Mouse (Mus musculus) hindbrain, embryonic 15.5 days (tissue): ENCODE results near the gene Mgrn1. TPM values are rescaled to one million over a fixed set of nuclear protein-coding genes. Genes with fewer than 3 reads are reported as not detected.
A peak's percentile ranks its signal among the peaks of the same experiment; 100 is the strongest.

Experiments used
- ATAC-seq: fragments of 200-750 bp; cut with Nextera tagmentation; 2 replicates; pipeline ENCODE4 v1.8.0; 2017; ENCODE audit warnings: low read depth, moderate number of reproducible peaks, moderate TSS enrichment; ENCODE audit not compliant: low FRiP score
- H3K27ac ChIP-seq: fragments of 300-500 bp; sonication (generic); replicated peaks from 2 replicates; pipeline ENCODE4 v1.5.1; 2015; ENCODE audit warnings: mild to moderate bottlenecking, inconsistent platforms
- H3K27me3 ChIP-seq: fragments of 300-500 bp; sonication (generic); 2 replicates; pipeline ENCODE4 v1.6.1; 2015; ENCODE audit warnings: control low read depth, inconsistent platforms
- H3K36me3 ChIP-seq: fragments of 300-500 bp; sonication (generic); 2 replicates; pipeline ENCODE4 v1.6.1; 2015; ENCODE audit warnings: control low read depth, inconsistent platforms
- H3K4me1 ChIP-seq: fragments of 300-500 bp; sonication (generic); replicated peaks from 2 replicates; pipeline ENCODE4 v1.6.1; 2015; ENCODE audit warnings: control low read depth, inconsistent platforms
- H3K4me2 ChIP-seq: fragments of 300-500 bp; sonication (generic); 2 replicates; pipeline ENCODE4 v1.6.1; 2015; ENCODE audit warnings: moderate library complexity, mild to moderate bottlenecking, inconsistent platforms
- H3K4me3 ChIP-seq: fragments of 300-500 bp; sonication (generic); 2 replicates; pipeline ENCODE4 v1.5.1; 2015; ENCODE audit warnings: mild to moderate bottlenecking, inconsistent platforms
- H3K9ac ChIP-seq: fragments of 300-500 bp; sonication (generic); 2 replicates; pipeline ENCODE4 v1.6.1; 2015; ENCODE audit warnings: inconsistent platforms
- H3K9me3 ChIP-seq: fragments of 300-500 bp; sonication (generic); 2 replicates; pipeline ENCODE4 v1.6.1; 2016; ENCODE audit warnings: control low read depth, inconsistent platforms
- WGBS: fragments of 180-500 bp; shearing (Covaris S2); methylation state at CpG from one replicate; pipeline ENCODE4 v1.1.7; 2015; 5-methylcytosine and 5-hydroxymethylcytosine counted together
- polyA plus RNA-seq: library from polyadenylated mRNA; unstranded; fragments of >200 nt; fragmentation: Nextera tagmentation; extraction: Ambion mirVana; gene quantifications from 2 replicates; pipeline ENCODE4 v1.2.1, GENCODE M21; 2015

Mgrn1 gene
- polyA plus RNA-seq, 1 experiment from 2014 or later = 126 TPM

GRCm38 (mm10) chr16:4957446-4957845 is 71.4 kb downstream of the Mgrn1 start:
- ATAC-seq = no peak
- no peak overlapping the region for H3K27ac ChIP-seq
- H3K4me1 ChIP-seq = peaks cover 7% of the 10 kb centered on the region
- no peaks in the 10 kb centered on the region for H3K27me3 ChIP-seq
- no peak overlapping the region for H3K4me3 ChIP-seq
- 93% methylated on average over 3 of the region's 3 CpGs for WGBS
- no peak overlapping the region for H3K4me2 ChIP-seq
- no peak overlapping the region for H3K9ac ChIP-seq
- no peaks in the 10 kb centered on the region for H3K9me3 ChIP-seq
- peaks cover 56% of the 10 kb centered on the region for H3K36me3 ChIP-seq

- no peak for ATAC-seq
- no peak overlapping the region for H3K27ac ChIP-seq
- H3K4me2 ChIP-seq = no peak overlapping the region
- H3K9me3 ChIP-seq = no peaks in the 10 kb centered on the region
- WGBS = 91% methylated on average over 8 of the region's 8 CpGs
- H3K27me3 ChIP-seq = no peaks in the 10 kb centered on the region
- peaks cover 30% of the 10 kb centered on the region for H3K36me3 ChIP-seq
- no peak overlapping the region for H3K4me3 ChIP-seq
- H3K4me1 ChIP-seq = peaks cover 21% of the 10 kb centered on the region
- no peak overlapping the region for H3K9ac ChIP-seq
Observed at GRCm38 (mm10) chr16:4960260-4960659, 74.2 kb downstream of the Mgrn1 start.

GRCm38 (mm10) chr16:4963346-4963745 is 77.3 kb downstream of the Mgrn1 start:
- ATAC-seq = no peak
- Histone ChIP-seq H3K4me1 (peaks cover 27% of the 10 kb centered on the region), H3K9me3 (no peaks in the 10 kb centered on the region), H3K27ac (no peak overlapping the region), H3K9ac (peak overlapping the region; percentile 77), H3K4me2 (peak overlapping the region; percentile 93), H3K4me3 (peak overlapping the region; percentile 67), H3K27me3 (no peaks in the 10 kb centered on the region), H3K36me3 (peaks cover 10% of the 10 kb centered on the region; the same call in 1 of the 2 replicates)
- 52% methylated on average over 9 of the region's 9 CpGs for WGBS

GRCm38 (mm10) chr16:4963797-4964709 is 78.0 kb downstream of the Mgrn1 start, which contains the start of gene Anks3:
Gene Anks3, minus strand, starts transcription at chr16:4964205.
- under 1% methylated on average over 73 of the region's 76 CpGs for WGBS
- H3K27me3 ChIP-seq = no peaks in the 10 kb centered on the region
- peak within 1 kb of the TSS; percentile 90 for H3K27ac ChIP-seq
- peak within 1 kb of the TSS; percentile 77 for H3K9ac ChIP-seq
- ATAC-seq = peak; percentile 99
- peak within 1 kb of the TSS; percentile 67 for H3K4me3 ChIP-seq
- H3K4me1 ChIP-seq = peaks cover 27% of the 10 kb centered on the region
- H3K4me2 ChIP-seq = peak within 1 kb of the TSS; percentile 93
- no peaks in the 10 kb centered on the region for H3K9me3 ChIP-seq
- H3K36me3 ChIP-seq = peaks cover 13% of the 10 kb centered on the region; the same call in 1 of the 2 replicates

- Histone ChIP-seq H3K4me1 (peaks cover 27% of the 10 kb centered on the region), H3K9ac (peak overlapping the region; percentile 77), H3K27me3 (no peaks in the 10 kb centered on the region), H3K9me3 (no peaks in the 10 kb centered on the region), H3K36me3 (peaks cover 6% of the 10 kb centered on the region; the same call in 1 of the 2 replicates), H3K27ac (peak overlapping the region; percentile 90), H3K4me2 (peak overlapping the region; percentile 93), H3K4me3 (peak overlapping the region; percentile 67)
- WGBS = 22% methylated on average over 13 of the region's 13 CpGs
- no peak; the same call in 1 of the 2 replicates for ATAC-seq
Observed at GRCm38 (mm10) chr16:4964731-4965391, 78.8 kb downstream of the Mgrn1 start.

GRCm38 (mm10) chr16:4965392-4966129 is 79.5 kb downstream of the Mgrn1 start:
- ATAC-seq = no peak
- Histone ChIP-seq H3K4me2 (peak overlapping the region; percentile 93; the same call in 1 of the 2 replicates), H3K9me3 (no peaks in the 10 kb centered on the region), H3K36me3 (peaks cover 4% of the 10 kb centered on the region; the same call in 1 of the 2 replicates), H3K27ac (0 out of 2 replicates have a peak overlapping the region, but pooled peaks have one; percentile 90), H3K4me1 (peaks cover 27% of the 10 kb centered on the region), H3K27me3 (no peaks in the 10 kb centered on the region), H3K4me3 (peak overlapping the region; percentile 67; the same call in 1 of the 2 replicates), H3K9ac (0 out of 2 replicates have a peak overlapping the region, but pooled peaks have one; percentile 77)
- WGBS = 88% methylated on average over 8 of the region's 8 CpGs

GRCm38 (mm10) chr16:4968426-4968825 is 82.4 kb downstream of the Mgrn1 start:
- H3K9me3 ChIP-seq = no peaks in the 10 kb centered on the region
- 90% methylated on average over 3 of the region's 3 CpGs for WGBS
- H3K9ac ChIP-seq = no peak overlapping the region
- H3K4me3 ChIP-seq = no peak overlapping the region
- no peak overlapping the region for H3K4me2 ChIP-seq
- H3K27me3 ChIP-seq = no peaks in the 10 kb centered on the region
- H3K27ac ChIP-seq = no peak overlapping the region
- peaks cover 10% of the 10 kb centered on the region for H3K4me1 ChIP-seq
- no peak for ATAC-seq
- peaks cover 4% of the 10 kb centered on the region; the same call in 1 of the 2 replicates for H3K36me3 ChIP-seq

- Histone ChIP-seq H3K27me3 (no peaks in the 10 kb centered on the region), H3K4me2 (no peak overlapping the region), H3K27ac (no peak overlapping the region), H3K4me3 (no peak overlapping the region), H3K9ac (no peak overlapping the region), H3K36me3 (peaks cover 4% of the 10 kb centered on the region; the same call in 1 of the 2 replicates), H3K4me1 (peaks cover 9% of the 10 kb centered on the region), H3K9me3 (no peaks in the 10 kb centered on the region)
- ATAC-seq = no peak
- 84% methylated on average over 5 of the region's 5 CpGs for WGBS
Observed at GRCm38 (mm10) chr16:4969055-4969843, 83.2 kb downstream of the Mgrn1 start.

- H3K4me2 ChIP-seq = no peak overlapping the region
- no peak for ATAC-seq
- H3K27me3 ChIP-seq = no peaks in the 10 kb centered on the region
- no peak overlapping the region for H3K9ac ChIP-seq
- no peaks in the 10 kb centered on the region for H3K4me1 ChIP-seq
- no peak overlapping the region for H3K4me3 ChIP-seq
- H3K36me3 ChIP-seq = peaks cover 4% of the 10 kb centered on the region; the same call in 1 of the 2 replicates
- no peaks in the 10 kb centered on the region for H3K9me3 ChIP-seq
- H3K27ac ChIP-seq = no peak overlapping the region
- WGBS = 90% methylated on average over 4 of the region's 4 CpGs
Observed at GRCm38 (mm10) chr16:4971626-4972025, 85.6 kb downstream of the Mgrn1 start.

- Histone ChIP-seq H3K9me3 (no peaks in the 10 kb centered on the region), H3K9ac (no peak overlapping the region), H3K27me3 (no peaks in the 10 kb centered on the region), H3K4me3 (no peak overlapping the region), H3K36me3 (no peaks in the 10 kb centered on the region), H3K4me2 (no peak overlapping the region), H3K4me1 (no peaks in the 10 kb centered on the region), H3K27ac (no peak overlapping the region)
- no peak for ATAC-seq
- WGBS = 77% methylated on average over 5 of the region's 5 CpGs
Observed at GRCm38 (mm10) chr16:4974521-4974920, 88.5 kb downstream of the Mgrn1 start.

GRCm38 (mm10) chr16:4976180-4976579 is 90.1 kb downstream of the Mgrn1 start:
- Histone ChIP-seq H3K36me3 (no peaks in the 10 kb centered on the region), H3K4me2 (no peak overlapping the region), H3K27ac (no peak overlapping the region), H3K4me3 (no peak overlapping the region), H3K9ac (no peak overlapping the region), H3K4me1 (no peaks in the 10 kb centered on the region), H3K27me3 (no peaks in the 10 kb centered on the region), H3K9me3 (no peaks in the 10 kb centered on the region)
- WGBS = 71% methylated on average over 2 of the region's 2 CpGs
- no peak for ATAC-seq
